Mouse (Mus musculus) stomach, postnatal 0 days (tissue): ENCODE measurements around the gene Zfp113. TPM values are rescaled to one million over a fixed set of nuclear protein-coding genes. Genes with fewer than 3 reads are reported as not detected.
A peak's percentile ranks its signal among the peaks of the same experiment; 100 is the strongest.

ENCODE experiments used
- ATAC-seq: fragments of 200-750 bp; cut with Nextera tagmentation; 2 replicates; pipeline ENCODE4 v1.8.0; 2017; ENCODE audit not compliant: low FRiP score, low TSS enrichment
- DNase-seq: peaks from one replicate; pipeline ENCODE4 v3.0.0-alpha.2; 2016; ENCODE audit warnings: low spot score
- H3K27ac ChIP-seq: fragments of 300-500 bp; sonication (generic); replicated peaks from 2 replicates; pipeline ENCODE4 v1.5.1; 2014; ENCODE audit warnings: mild to moderate bottlenecking, control low read depth
- H3K27me3 ChIP-seq: fragments of 300-500 bp; sonication (generic); 2 replicates; pipeline ENCODE4 v1.6.1; 2014; ENCODE audit warnings: low read length; ENCODE audit not compliant: control insufficient read depth, insufficient read depth
- H3K36me3 ChIP-seq: fragments of 300-500 bp; sonication (generic); 2 replicates; pipeline ENCODE4 v1.6.1; 2014; ENCODE audit warnings: low read length, mixed read lengths; ENCODE audit not compliant: control insufficient read depth, insufficient read depth
- H3K4me1 ChIP-seq: fragments of 300-500 bp; sonication (generic); replicated peaks from 2 replicates; pipeline ENCODE4 v1.6.1; 2014; ENCODE audit warnings: antibody characterized with exemption; ENCODE audit not compliant: control insufficient read depth, insufficient read depth
- H3K4me2 ChIP-seq: fragments of 300-500 bp; sonication (generic); replicated peaks from 2 replicates; pipeline ENCODE4 v1.6.1; 2014; ENCODE audit warnings: low read depth, mild to moderate bottlenecking, control low read depth, moderate library complexity
- H3K4me3 ChIP-seq: fragments of 300-500 bp; sonication (generic); 2 replicates; pipeline ENCODE4 v1.5.1; 2014; ENCODE audit warnings: low read depth, low read length, control low read depth
- H3K9ac ChIP-seq: fragments of 300-500 bp; sonication (generic); 2 replicates; pipeline ENCODE4 v1.6.1; 2014; ENCODE audit warnings: mild to moderate bottlenecking, low read length, control low read depth, mixed read lengths
- H3K9me3 ChIP-seq: fragments of 300-500 bp; sonication (generic); 2 replicates; pipeline ENCODE4 v1.6.1; 2016; ENCODE audit warnings: low read length; ENCODE audit not compliant: control insufficient read depth
- CTCF ChIP-seq: IDR thresholded peaks from 2 replicates; pipeline ENCODE4 v1.5.1; 2016; ENCODE audit warnings: antibody characterized with exemption, low read depth, mild to moderate bottlenecking, moderate library complexity
- EP300 ChIP-seq: optimal IDR thresholded peaks from 2 replicates; pipeline ENCODE3; 2016; ENCODE audit warnings: antibody characterized with exemption
- WGBS: fragments of 180-500 bp; shearing (Covaris S2); extraction: QIAGEN DNeasy Blood & Tissue Kit; methylation state at CpG from one replicate; pipeline ENCODE4 v1.1.7; 2014; 5-methylcytosine and 5-hydroxymethylcytosine counted together
- polyA plus RNA-seq: library from polyadenylated mRNA; unstranded; fragments of >200 nt; fragmentation: Nextera tagmentation; extraction: Ambion mirVana; gene quantifications from 2 replicates; pipeline ENCODE4 v1.2.1, GENCODE M21; 2015

Zfp113 gene
- polyA plus RNA-seq, 1 experiment from 2014 or later = 8.0 TPM

DNA sequence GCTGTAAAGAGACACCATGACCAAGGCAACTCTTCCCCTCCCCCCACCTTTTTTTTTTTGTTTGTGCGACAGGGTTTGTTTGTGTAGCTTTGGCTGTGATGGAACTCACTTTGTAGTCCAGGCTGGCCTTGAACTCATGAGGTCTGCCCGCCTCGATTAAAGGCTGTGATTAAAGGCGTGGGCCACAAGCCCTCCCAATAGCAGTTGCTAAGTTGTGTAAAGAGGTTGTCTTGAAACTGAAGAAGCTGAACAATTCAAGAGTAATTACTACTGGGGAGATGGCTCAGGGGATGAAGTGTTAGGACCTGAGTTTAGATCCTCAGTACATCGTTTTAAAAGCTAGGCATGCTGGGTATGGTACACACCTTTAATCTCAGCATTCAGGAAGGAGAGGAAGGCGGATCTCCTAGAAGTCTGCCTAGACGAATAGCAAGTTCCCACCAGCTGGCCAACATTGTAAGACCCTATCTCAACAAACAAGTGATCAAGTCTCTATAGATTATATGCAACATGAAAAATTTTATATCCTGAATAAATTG, 4.7 kb upstream of the Zfp113 start:
- TF ChIP-seq EP300 = no peak
- TF ChIP-seq CTCF = no peak
- Histone ChIP-seq H3K9ac (no peak overlapping the region; the same call in 1 of the 2 replicates), H3K27ac (0 out of 2 replicates have a peak overlapping the region, but pooled peaks have one; percentile 30), H3K4me2 (peak overlapping the region; percentile 67), H3K4me3 (peak overlapping the region; percentile 49), H3K9me3 (no peaks in the 10 kb centered on the region), H3K27me3 (no peaks in the 10 kb centered on the region), H3K36me3 (peaks cover 17% of the 10 kb centered on the region; the same call in 1 of the 2 replicates), H3K4me1 (0 out of 2 replicates have a peak, but pooled peaks cover 3% of the 10 kb centered on the region)
- ATAC-seq (no peak), DNase-seq (no peak)
- 63% methylated on average over 7 of the region's 7 CpGs for WGBS

DNA sequence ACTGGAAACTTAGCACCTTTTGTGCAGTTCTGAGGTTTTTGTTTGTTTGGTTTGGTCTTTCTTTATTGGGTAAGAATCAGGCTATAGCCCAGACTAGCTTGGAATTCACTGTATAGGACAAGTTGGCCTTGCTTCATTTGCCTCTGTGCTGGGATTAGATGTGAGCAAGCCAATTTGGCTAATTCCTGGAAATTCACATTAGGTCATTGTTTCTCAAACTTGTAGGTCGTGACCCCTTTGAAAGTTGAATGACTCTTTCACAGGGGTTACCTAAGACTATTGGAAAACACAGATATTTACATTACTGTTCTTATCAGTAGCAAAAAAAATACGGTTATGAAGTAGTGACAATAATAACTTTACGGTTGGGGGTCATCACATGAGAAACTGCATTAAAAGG, 1.2 kb downstream of the Zfp113 start:
- H3K36me3 ChIP-seq = peaks cover 11% of the 10 kb centered on the region
- WGBS = 59% methylated on average over 3 of the region's 3 CpGs
- H3K4me1 ChIP-seq = no peaks in the 10 kb centered on the region
- no peaks in the 10 kb centered on the region for H3K9me3 ChIP-seq
- H3K4me2 ChIP-seq = peak overlapping the region; percentile 64
- DNase-seq (no peak), ATAC-seq (no peak)
- TF ChIP-seq CTCF (no peak), EP300 (no peak)
- H3K27me3 ChIP-seq = no peaks in the 10 kb centered on the region
- H3K4me3 ChIP-seq = peak overlapping the region; percentile 71; the same call in 1 of the 2 replicates
- no peak overlapping the region for H3K27ac ChIP-seq
- H3K9ac ChIP-seq = peak overlapping the region; percentile 89; the same call in 1 of the 2 replicates

- TF ChIP-seq EP300 = no peak
- no peak for TF ChIP-seq CTCF
- Histone ChIP-seq H3K9me3 (no peaks in the 10 kb centered on the region), H3K4me1 (no peaks in the 10 kb centered on the region), H3K4me3 (no peak overlapping the region), H3K4me2 (no peak overlapping the region), H3K27me3 (no peaks in the 10 kb centered on the region), H3K36me3 (peaks cover 12% of the 10 kb centered on the region; the same call in 1 of the 2 replicates), H3K27ac (no peak overlapping the region), H3K9ac (no peak overlapping the region)
- no peak for ATAC-seq
- 62% methylated on average over 4 of the region's 4 CpGs for whole genome bisulfite sequencing
- no peak for DNase-seq
Measured at GRCm38 (mm10) chr5:138138585-138138984, 17.0 kb downstream of the Zfp113 start.

- Histone ChIP-seq H3K9me3 (no peaks in the 10 kb centered on the region), H3K36me3 (peaks cover 12% of the 10 kb centered on the region; the same call in 1 of the 2 replicates), H3K9ac (no peak overlapping the region), H3K4me1 (no peaks in the 10 kb centered on the region), H3K27me3 (no peaks in the 10 kb centered on the region), H3K4me2 (no peak overlapping the region), H3K4me3 (no peak overlapping the region), H3K27ac (no peak overlapping the region)
- 52% methylated on average over 8 of the region's 8 CpGs for WGBS
- ATAC-seq (peak; percentile 60), DNase-seq (peak; percentile 29)
- TF ChIP-seq EP300 (no peak), CTCF (peak; percentile 83)
Measured at GRCm38 (mm10) chr5:138137935-138138549, 17.5 kb downstream of the Zfp113 start.

DNA sequence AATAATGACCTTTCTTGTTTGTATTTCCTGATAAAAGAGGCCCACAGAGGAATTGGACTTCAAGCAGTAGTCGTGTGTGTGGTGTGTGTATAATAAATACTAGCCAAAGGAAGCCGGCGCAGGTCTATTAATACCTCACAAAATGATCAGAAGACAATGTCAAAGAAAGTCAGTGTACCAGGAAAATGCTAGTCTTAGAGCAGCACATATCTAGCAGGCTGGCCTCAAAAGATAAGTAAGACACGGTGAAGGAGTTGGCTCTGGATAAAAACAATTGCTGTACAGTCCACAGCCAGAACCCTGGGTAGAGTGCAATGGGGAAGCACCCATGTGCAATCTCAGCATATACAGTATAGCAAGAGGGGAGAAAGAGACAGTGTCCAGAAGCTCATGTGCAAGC, 18.3 kb downstream of the Zfp113 start:
- peaks cover 15% of the 10 kb centered on the region; the same call in 1 of the 2 replicates for H3K36me3 ChIP-seq
- no peak overlapping the region for H3K9ac ChIP-seq
- H3K27ac ChIP-seq = no peak overlapping the region
- WGBS = 48% methylated on average over 4 of the region's 4 CpGs
- TF ChIP-seq CTCF = no peak
- no peaks in the 10 kb centered on the region for H3K9me3 ChIP-seq
- no peaks in the 10 kb centered on the region for H3K4me1 ChIP-seq
- no peak overlapping the region for H3K4me2 ChIP-seq
- no peaks in the 10 kb centered on the region for H3K27me3 ChIP-seq
- DNase-seq (no peak), ATAC-seq (peak; percentile 43; the same call in 1 of the 2 replicates)
- H3K4me3 ChIP-seq = no peak overlapping the region

DNA sequence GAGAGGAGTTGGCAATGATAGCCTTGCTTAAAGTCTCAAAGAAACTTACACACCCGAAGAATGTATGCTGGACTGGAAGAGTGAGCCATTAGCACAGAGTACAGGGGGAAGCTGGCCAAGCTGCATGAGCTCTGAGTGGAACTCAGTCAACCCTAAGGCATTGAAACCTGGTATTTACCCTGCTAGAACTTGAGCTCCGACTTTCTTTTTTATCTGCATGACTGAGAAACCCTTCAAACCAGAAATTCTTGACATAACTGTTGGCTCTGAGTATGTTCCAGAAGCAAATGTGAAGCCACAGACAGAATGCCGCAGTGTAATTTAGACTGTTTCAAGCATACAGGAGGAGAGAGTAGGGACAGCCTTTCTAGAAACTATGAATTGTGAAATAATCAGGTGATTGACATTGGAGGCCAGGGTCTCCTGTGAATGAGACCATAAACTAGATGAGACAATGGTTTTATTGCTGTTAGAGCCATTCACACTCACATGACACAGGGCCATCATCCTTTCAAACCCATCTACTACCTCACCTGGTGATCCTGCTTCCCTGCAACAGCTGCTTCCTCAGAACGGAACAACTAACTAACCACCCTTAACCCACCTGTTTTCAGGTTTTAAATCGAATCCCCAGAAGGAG, 23.0 kb downstream of the Zfp113 start:
- no peaks in the 10 kb centered on the region for H3K9me3 ChIP-seq
- H3K9ac ChIP-seq = no peak overlapping the region
- ATAC-seq (no peak), DNase-seq (no peak)
- no peak overlapping the region for H3K4me3 ChIP-seq
- TF ChIP-seq CTCF (no peak), EP300 (no peak)
- no peak overlapping the region for H3K4me2 ChIP-seq
- no peaks in the 10 kb centered on the region for H3K27me3 ChIP-seq
- peaks cover 34% of the 10 kb centered on the region; the same call in 1 of the 2 replicates for H3K36me3 ChIP-seq
- WGBS = 89% methylated on average over 5 of the region's 5 CpGs
- H3K4me1 ChIP-seq = no peaks in the 10 kb centered on the region
- H3K27ac ChIP-seq = no peak overlapping the region
